23 mouse cellular contexts compared by ENCODE assay signal in genomic region chr17:47050678-47051077, GRCm38 (mm10). TPM values are rescaled to one million over a fixed set of nuclear protein-coding genes. Genes with fewer than 3 reads are reported as not detected.
DNase-seq lines count a peak whose midpoint lies in the region; ATAC-seq lines count a peak whose summit lies in the region.
"Had no signal": no experiment of that assay in that cellular context is flagged by ENCODE, and none has a peak within 500 bp of the region (broad histone marks: within the 10 kb centered on the region; RNA-seq: fewer than 3 reads in every experiment).

No protein-coding gene starts in this region.

- no peak overlapping the region for H3K4me2 ChIP-seq in midbrain, embryonic 15.5 days
- H3K4me2 ChIP-seq: heart, embryonic 11.5 days; hindbrain, embryonic 12.5 days; intestine, embryonic 15.5 days had no signal

- no peak overlapping the region for H3K27ac ChIP-seq in midbrain, embryonic 15.5 days
- H3K27ac ChIP-seq: forebrain, embryonic 10.5 days; gastrocnemius, adult 2 months; hindbrain, embryonic 12.5 days; intestine, embryonic 15.5 days had no signal

- peak; percentile 73 for ATAC-seq in granulocyte monocyte progenitor cell, adult 5-6 weeks (replicated peaks; ENCODE audit: poor library complexity, severe bottlenecking)
- ATAC-seq in midbrain, embryonic 15.5 days (replicated peaks): no peak
- ATAC-seq: CD4-positive, CD25-positive, alpha-beta regulatory T cell, adult 4 months; forebrain, embryonic 14.5 days; forebrain, postnatal 0 days; hindbrain, embryonic 16.5 days; intestine, embryonic 15.5 days had no signal

- H3K4me1 ChIP-seq in midbrain, embryonic 15.5 days: no peaks in the 10 kb centered on the region
- H3K4me1 ChIP-seq: hindbrain, embryonic 12.5 days; intestine, embryonic 15.5 days had no signal

- intact Hi-C loops in left cerebral cortex, postnatal 25 days (cut with DNase I): no loop called here

- no peak overlapping the region for H3K4me3 ChIP-seq in midbrain, embryonic 15.5 days
- H3K4me3 ChIP-seq: forebrain, embryonic 10.5 days; gastrocnemius, adult 2 months; hindbrain, embryonic 12.5 days; intestine, embryonic 15.5 days had no signal

- WGBS in midbrain, embryonic 15.5 days: 93% methylated on average over 3 of the region's 3 CpGs

- no peaks in the 10 kb centered on the region for H3K9me3 ChIP-seq in midbrain, embryonic 15.5 days
- H3K9me3 ChIP-seq: forebrain, embryonic 10.5 days; hindbrain, embryonic 12.5 days; intestine, embryonic 15.5 days had no signal

- H3K9ac ChIP-seq in midbrain, embryonic 15.5 days: no peak overlapping the region
- H3K9ac ChIP-seq: forebrain, postnatal 0 days; hindbrain, embryonic 12.5 days; intestine, embryonic 15.5 days had no signal

- H3K27me3 ChIP-seq in midbrain, embryonic 15.5 days (replicated peaks): no peaks in the 10 kb centered on the region
- H3K27me3 ChIP-seq: hindbrain, embryonic 12.5 days; intestine, embryonic 15.5 days had no signal

- DNase-seq in 3T3-L1 (ENCODE audit: low read depth, low spot score) (peak; percentile 50), 416B (ENCODE audit: low read depth) (peak; percentile 67)
- no peak for DNase-seq in left cerebral cortex, postnatal 25 days (ENCODE audit: low spot score in 2 of 2)
- no peak for DNase-seq in spleen, postnatal 36 days (ENCODE audit: low spot score in 2 of 2)
- DNase-seq: adrenal gland, adult 2 months; adrenal gland, postnatal 14 days; B cell, adult 2 months; cerebellum, adult 11-12 months; cerebellum, adult 8-10 months; cerebellum, postnatal 10 days; cerebellum, postnatal 36 days; forebrain, postnatal 0 days; gastrocnemius, adult 2 months; gastrocnemius, postnatal 14 days had no signal

- no peaks in the 10 kb centered on the region for H3K36me3 ChIP-seq in midbrain, embryonic 15.5 days (replicated peaks)
- H3K36me3 ChIP-seq: forebrain, embryonic 10.5 days; hindbrain, embryonic 12.5 days; intestine, embryonic 15.5 days had no signal

RNA-seq across cellular contexts. Expression of gene Ubr2, which starts 40.3 kb away (rescaled TPM):
- 40.9 and 45.3 TPM in 2 replicates for total RNA-seq in granulocyte monocyte progenitor cell, adult 5-6 weeks (2014; fragmentation: Nextera tagmentation)
- 20.3 and 25.3 TPM in 2 replicates for total RNA-seq in granulocyte monocyte progenitor cell, adult 5-6 weeks (2017)
- 10 to 100 TPM; 50.6 to 57.0 TPM for total RNA-seq in left cerebral cortex, postnatal 25 days (2021)
- 17.0 and 18.3 TPM in 2 replicates for polyA plus RNA-seq in midbrain, embryonic 15.5 days (2015; fragmentation: Nextera tagmentation; extraction: Ambion mirVana)

Comparison
In these comparisons a context has a peak if more than half of its experiments do, and no peak if none do; other contexts are left out.
1. DNase-seq: peak in 3T3-L1 (single experiment) and 416B (single experiment); none in left cerebral cortex, postnatal 25 days (0 of 2) and spleen, postnatal 36 days (0 of 2).